Mouse (Mus musculus): ENCODE measurements around the gene Elk3. TPM values are rescaled to one million over a fixed set of nuclear protein-coding genes. Genes with fewer than 3 reads are reported as not detected.

Gene Elk3
- polyA plus RNA-seq, 1 experiment from 2014 or later: 8.1 TPM

- WGBS: 82% methylated on average over 9 of the region's 9 CpGs
- H3K27me3 ChIP-seq: no peaks in the 10 kb centered on the region
Measured at GRCm38 (mm10) chr10:93346208-93346936, 35.4 kb upstream of the Elk3 start.

DNA sequence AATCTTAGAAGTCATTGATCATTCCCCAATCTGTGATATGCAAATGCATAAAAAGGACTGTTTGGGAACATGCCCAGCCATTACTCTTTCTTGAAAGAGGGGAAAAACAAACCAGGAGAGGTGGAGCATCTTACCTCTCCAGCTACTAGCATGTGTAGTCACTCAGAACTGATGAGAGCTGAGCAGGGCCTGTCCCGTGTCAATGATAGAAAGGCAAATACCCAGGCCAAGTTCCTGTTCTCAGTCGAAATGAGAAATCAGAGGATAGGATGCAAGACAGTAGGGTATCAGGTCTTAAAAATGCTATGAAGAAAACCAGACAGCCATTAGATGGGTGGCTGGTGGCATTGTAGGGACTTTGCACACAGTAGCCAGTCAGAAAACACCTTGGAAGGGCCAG, 34.6 kb upstream of the Elk3 start:
- ATAC-seq (ENCODE audit: low FRiP score, low read depth): no peak
- Histone ChIP-seq H3K4me3 (no peak overlapping the region), H3K36me3 (no peaks in the 10 kb centered on the region), H3K27ac (replicated peaks) (no peak overlapping the region), H3K4me2 (no peak overlapping the region), H3K27me3 (no peaks in the 10 kb centered on the region), H3K4me1 (replicated peaks) (peaks cover 3% of the 10 kb centered on the region; the same call in 1 of the 2 replicates), H3K9me3 (no peaks in the 10 kb centered on the region), H3K9ac (no peak overlapping the region)
- WGBS: 87% methylated on average over 2 of the region's 2 CpGs

More at GRCm38 (mm10) chr10:93346208-93346936, 35.4 kb upstream of the Elk3 start:
- peaks cover 3% of the 10 kb centered on the region; the same call in 1 of the 2 replicates for H3K4me1 ChIP-seq (replicated peaks)
- no peaks in the 10 kb centered on the region for H3K9me3 ChIP-seq
- no peak for ATAC-seq (ENCODE audit: low FRiP score, low read depth)
- H3K36me3 ChIP-seq: no peaks in the 10 kb centered on the region
- no peak overlapping the region for H3K27ac ChIP-seq (replicated peaks)
- H3K4me2 ChIP-seq: no peak overlapping the region
- H3K4me3 ChIP-seq: no peak overlapping the region
- H3K9ac ChIP-seq: no peak overlapping the region

DNA sequence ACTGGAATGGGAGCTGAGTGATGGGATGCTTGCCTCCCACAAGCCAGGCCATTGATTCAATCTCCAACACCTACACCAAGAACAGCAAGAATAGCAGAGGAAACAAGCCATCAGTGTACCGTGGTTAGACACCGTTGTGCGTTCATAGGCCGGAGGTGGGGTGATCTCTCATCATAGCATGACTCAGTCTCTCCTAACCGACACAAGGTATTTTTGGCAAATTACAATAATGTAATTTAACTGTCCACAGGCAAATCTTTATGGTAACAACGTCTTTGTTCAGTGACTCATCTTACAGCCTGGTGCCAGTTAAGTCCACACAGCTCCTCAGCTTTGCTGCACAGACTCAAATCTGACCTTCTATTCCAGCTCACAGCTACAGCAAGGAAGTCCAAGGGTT, 32.5 kb upstream of the Elk3 start:
- Histone ChIP-seq H3K27ac (replicated peaks) (no peak overlapping the region), H3K36me3 (no peaks in the 10 kb centered on the region), H3K4me2 (no peak overlapping the region), H3K9ac (no peak overlapping the region), H3K27me3 (no peaks in the 10 kb centered on the region), H3K4me1 (replicated peaks) (peaks cover 3% of the 10 kb centered on the region; the same call in 1 of the 2 replicates), H3K4me3 (no peak overlapping the region), H3K9me3 (no peaks in the 10 kb centered on the region)
- ATAC-seq (ENCODE audit: low FRiP score, low read depth): no peak
- 95% methylated on average over 6 of the region's 6 CpGs for WGBS

DNA sequence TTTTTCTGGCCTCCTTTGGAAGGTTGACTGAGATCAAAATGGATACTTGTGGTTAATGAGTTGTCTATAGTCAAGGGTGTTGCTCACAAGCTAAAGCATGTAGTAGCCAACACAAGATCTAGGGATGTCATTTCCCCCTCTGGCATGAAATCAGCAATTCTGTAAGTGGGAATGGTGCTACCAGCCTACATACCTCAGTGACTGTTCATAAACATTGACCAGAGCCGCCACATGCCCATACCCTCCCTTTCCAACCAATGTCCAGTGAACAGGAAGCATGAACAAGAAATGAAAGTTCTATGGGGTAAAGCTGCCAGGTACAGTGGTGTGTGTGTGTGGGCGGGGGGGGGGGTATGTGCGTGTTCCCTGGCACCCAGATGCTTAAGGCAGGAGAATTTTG, 32.1 kb upstream of the Elk3 start:
- Histone ChIP-seq H3K36me3 (no peaks in the 10 kb centered on the region), H3K9me3 (no peaks in the 10 kb centered on the region), H3K4me2 (no peak overlapping the region), H3K4me3 (no peak overlapping the region), H3K27ac (replicated peaks) (no peak overlapping the region), H3K9ac (no peak overlapping the region), H3K4me1 (replicated peaks) (peaks cover 1% of the 10 kb centered on the region; the same call in 1 of the 2 replicates), H3K27me3 (no peaks in the 10 kb centered on the region)
- ATAC-seq (ENCODE audit: low FRiP score, low read depth): no peak
- WGBS: 91% methylated on average over 3 of the region's 3 CpGs

- no peaks in the 10 kb centered on the region for H3K4me1 ChIP-seq (replicated peaks)
- no peak for ATAC-seq (ENCODE audit: low FRiP score, low read depth)
- no peaks in the 10 kb centered on the region for H3K27me3 ChIP-seq
- no peaks in the 10 kb centered on the region for H3K9me3 ChIP-seq
- H3K27ac ChIP-seq (replicated peaks): no peak overlapping the region
- WGBS: 88% methylated on average over 5 of the region's 5 CpGs
- no peak overlapping the region for H3K4me3 ChIP-seq
- no peak overlapping the region for H3K4me2 ChIP-seq
- H3K9ac ChIP-seq: no peak overlapping the region
- no peaks in the 10 kb centered on the region for H3K36me3 ChIP-seq
Measured at GRCm38 (mm10) chr10:93338526-93338925, 27.6 kb upstream of the Elk3 start.

GRCm38 (mm10) chr10:93336462-93336931, 25.6 kb upstream of the Elk3 start:
- WGBS: 69% methylated on average over 6 of the region's 6 CpGs
- Histone ChIP-seq H3K36me3 (no peaks in the 10 kb centered on the region), H3K9ac (no peak overlapping the region), H3K27ac (replicated peaks) (no peak overlapping the region), H3K9me3 (no peaks in the 10 kb centered on the region), H3K4me2 (no peak overlapping the region), H3K27me3 (no peaks in the 10 kb centered on the region), H3K4me3 (no peak overlapping the region), H3K4me1 (replicated peaks) (no peaks in the 10 kb centered on the region)
- no peak for ATAC-seq (ENCODE audit: low FRiP score, low read depth)

DNA sequence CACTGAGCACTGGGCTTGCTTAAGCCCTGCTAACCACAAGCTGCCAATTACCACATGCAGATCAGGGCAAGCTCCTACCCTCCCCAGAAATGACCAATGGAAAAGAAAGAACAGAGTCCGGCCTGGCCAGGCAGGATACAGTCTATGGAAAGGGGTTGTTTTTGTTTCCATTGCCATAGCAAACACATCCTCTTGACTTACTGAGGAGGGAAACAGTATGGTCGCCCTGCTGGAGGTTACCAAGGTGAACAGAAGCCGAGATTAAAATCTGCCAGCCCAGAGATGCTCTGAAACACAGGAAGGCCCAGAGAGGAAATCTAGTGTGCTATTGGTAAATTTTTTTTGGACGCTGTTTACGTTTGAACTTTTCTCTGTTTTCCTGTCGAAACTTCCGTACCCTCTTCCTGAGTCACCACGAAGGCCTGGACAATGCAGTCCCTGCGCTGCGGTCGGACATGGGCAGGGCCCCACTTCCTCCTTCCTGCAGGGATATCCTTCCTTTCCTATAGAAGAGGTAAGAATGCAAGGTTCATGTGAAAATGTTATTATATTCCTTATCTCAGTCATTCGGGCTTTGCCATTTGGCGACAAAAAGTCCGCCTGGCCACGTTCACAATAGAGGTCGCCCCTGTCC, 25.0 kb upstream of the Elk3 start:
- no peak for ATAC-seq (ENCODE audit: low FRiP score, low read depth)
- Histone ChIP-seq H3K9ac (no peak overlapping the region), H3K4me2 (no peak overlapping the region), H3K27ac (replicated peaks) (no peak overlapping the region), H3K36me3 (no peaks in the 10 kb centered on the region), H3K4me3 (no peak overlapping the region), H3K27me3 (no peaks in the 10 kb centered on the region), H3K4me1 (replicated peaks) (no peaks in the 10 kb centered on the region), H3K9me3 (no peaks in the 10 kb centered on the region)
- WGBS: 82% methylated on average over 16 of the region's 16 CpGs

DNA sequence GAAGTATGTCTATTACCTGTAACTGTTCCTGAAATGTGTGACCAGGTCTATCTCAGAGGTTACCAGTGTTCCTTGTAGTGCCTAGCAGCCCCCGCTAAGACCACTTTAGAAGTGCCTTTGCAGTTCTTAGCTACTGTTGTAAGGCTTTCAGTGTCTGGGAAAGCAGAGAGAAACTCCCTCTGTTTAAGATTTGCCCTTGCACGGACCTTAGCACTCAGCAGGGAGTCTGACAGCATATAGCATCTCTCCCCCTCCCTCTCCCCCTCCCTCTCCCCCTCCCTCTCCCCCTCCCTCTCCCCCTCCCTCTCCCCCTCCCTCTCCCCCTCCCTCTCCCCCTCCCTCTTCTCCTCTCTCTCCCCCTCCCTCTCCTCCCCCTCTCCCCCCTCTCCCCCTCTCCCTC, 24.1 kb upstream of the Elk3 start:
- 45% methylated on average over 2 of the region's 2 CpGs for WGBS
- Histone ChIP-seq H3K36me3 (no peaks in the 10 kb centered on the region), H3K4me3 (no peak overlapping the region), H3K4me2 (no peak overlapping the region), H3K9ac (no peak overlapping the region), H3K27ac (replicated peaks) (no peak overlapping the region), H3K4me1 (replicated peaks) (no peaks in the 10 kb centered on the region), H3K9me3 (no peaks in the 10 kb centered on the region), H3K27me3 (no peaks in the 10 kb centered on the region)
- ATAC-seq (ENCODE audit: low FRiP score, low read depth): no peak

DNA sequence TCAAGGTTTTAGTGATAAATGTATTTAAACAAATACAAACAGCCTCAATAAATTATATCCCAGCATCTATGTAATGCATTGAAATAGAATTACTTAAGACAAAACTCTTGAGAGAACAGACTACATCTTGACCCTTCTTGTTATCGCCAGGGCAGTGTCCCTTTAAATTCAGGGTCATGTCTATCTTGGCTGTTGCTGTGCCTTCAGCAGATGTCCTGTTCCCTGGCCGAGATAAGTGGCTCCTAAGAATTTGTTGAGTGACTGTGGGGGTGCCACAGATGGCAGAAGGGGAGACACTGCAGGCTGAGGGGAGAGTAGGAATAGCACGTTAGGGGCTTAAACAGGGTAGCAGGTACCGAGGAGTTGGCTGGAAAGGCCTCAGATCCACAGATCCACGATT, 22.3 kb upstream of the Elk3 start:
- no peaks in the 10 kb centered on the region for H3K9me3 ChIP-seq
- no peak overlapping the region for H3K4me2 ChIP-seq
- H3K27ac ChIP-seq (replicated peaks): no peak overlapping the region
- H3K27me3 ChIP-seq: no peaks in the 10 kb centered on the region
- no peaks in the 10 kb centered on the region for H3K36me3 ChIP-seq
- no peak for ATAC-seq (ENCODE audit: low FRiP score, low read depth)
- WGBS: 75% methylated on average over 5 of the region's 5 CpGs
- H3K4me1 ChIP-seq (replicated peaks): no peaks in the 10 kb centered on the region
- no peak overlapping the region for H3K9ac ChIP-seq
- H3K4me3 ChIP-seq: no peak overlapping the region

GRCm38 (mm10) chr10:93332261-93332809, 21.4 kb upstream of the Elk3 start:
- WGBS: 54% methylated on average over 3 of the region's 3 CpGs
- H3K36me3 ChIP-seq: no peaks in the 10 kb centered on the region
- H3K9me3 ChIP-seq: no peaks in the 10 kb centered on the region
- no peaks in the 10 kb centered on the region for H3K27me3 ChIP-seq
- no peak overlapping the region for H3K4me3 ChIP-seq
- ATAC-seq (ENCODE audit: low FRiP score, low read depth): no peak
- H3K9ac ChIP-seq: no peak overlapping the region
- H3K4me1 ChIP-seq (replicated peaks): no peaks in the 10 kb centered on the region
- no peak overlapping the region for H3K27ac ChIP-seq (replicated peaks)
- H3K4me2 ChIP-seq: no peak overlapping the region

DNA sequence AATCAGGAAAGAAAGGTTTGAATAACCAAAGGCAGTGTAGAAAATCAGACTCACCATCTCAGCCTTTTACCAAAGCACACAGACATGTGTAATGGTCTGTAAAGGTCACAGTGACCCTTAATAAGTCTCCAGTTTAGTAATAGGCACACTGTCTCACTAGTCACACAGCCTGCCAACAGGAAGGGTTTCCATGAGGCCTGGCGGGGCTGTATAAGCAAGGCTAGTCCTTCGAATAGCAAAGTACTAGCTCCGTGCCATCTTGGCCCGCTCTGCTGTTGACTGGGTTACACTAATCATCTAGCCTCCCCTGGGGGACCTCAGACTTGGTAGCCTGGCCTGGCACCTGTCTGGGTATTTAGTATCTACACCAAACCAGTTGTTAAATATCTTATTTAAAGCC, 20.6 kb upstream of the Elk3 start:
- H3K27ac ChIP-seq (replicated peaks): no peak overlapping the region
- H3K4me3 ChIP-seq: no peak overlapping the region
- H3K9me3 ChIP-seq: no peaks in the 10 kb centered on the region
- H3K36me3 ChIP-seq: no peaks in the 10 kb centered on the region
- H3K4me2 ChIP-seq: no peak overlapping the region
- H3K9ac ChIP-seq: no peak overlapping the region
- H3K4me1 ChIP-seq (replicated peaks): no peaks in the 10 kb centered on the region
- 72% methylated on average over 4 of the region's 4 CpGs for WGBS
- no peaks in the 10 kb centered on the region for H3K27me3 ChIP-seq
- ATAC-seq (ENCODE audit: low FRiP score, low read depth): peak; percentile 56; the same call in 1 of the 2 replicates

DNA sequence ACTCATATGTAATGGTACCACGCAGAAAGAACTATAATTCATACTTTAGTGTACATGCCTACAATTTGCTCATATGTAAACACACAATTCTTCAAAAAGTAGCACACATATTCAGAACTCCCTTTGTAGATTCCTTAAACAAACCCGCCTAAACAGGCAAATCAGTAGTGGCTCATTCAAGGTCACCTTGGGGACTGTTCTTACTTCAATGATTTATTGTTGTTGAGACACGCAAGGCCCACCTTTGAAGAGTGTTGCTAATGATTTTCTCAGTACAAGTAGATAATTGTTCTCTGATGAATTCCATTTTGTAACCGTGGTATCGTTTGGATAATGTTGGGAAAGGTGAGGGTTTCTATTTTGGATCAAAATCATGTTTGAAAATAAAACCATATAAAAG, 17.4 kb upstream of the Elk3 start:
- H3K4me1 ChIP-seq (replicated peaks): no peaks in the 10 kb centered on the region
- H3K36me3 ChIP-seq: no peaks in the 10 kb centered on the region
- ATAC-seq (ENCODE audit: low FRiP score, low read depth): no peak
- no peak overlapping the region for H3K9ac ChIP-seq
- H3K4me2 ChIP-seq: no peak overlapping the region
- no peak overlapping the region for H3K4me3 ChIP-seq
- WGBS: 73% methylated on average over 5 of the region's 5 CpGs
- no peaks in the 10 kb centered on the region for H3K27me3 ChIP-seq
- H3K9me3 ChIP-seq: no peaks in the 10 kb centered on the region
- H3K27ac ChIP-seq (replicated peaks): no peak overlapping the region
